Mouse (Mus musculus) stomach, embryonic 15.5 days (tissue): ENCODE measurements around the gene Nlrx1. TPM values are rescaled to one million over a fixed set of nuclear protein-coding genes. Genes with fewer than 3 reads are reported as not detected.
A peak's percentile ranks its signal among the peaks of the same experiment; 100 is the strongest.

Source experiments
- ATAC-seq: fragments of 200-750 bp; cut with Nextera tagmentation; 2 replicates; pipeline ENCODE4 v1.8.0; 2017; ENCODE audit warnings: low read depth, moderate number of reproducible peaks, moderate TSS enrichment; ENCODE audit not compliant: insufficient read depth, low FRiP score
- H3K27ac ChIP-seq: fragments of 300-500 bp; sonication (generic); 2 replicates; pipeline ENCODE4 v1.5.1; 2015; ENCODE audit warnings: mild to moderate bottlenecking, inconsistent platforms
- H3K27me3 ChIP-seq: fragments of 300-500 bp; sonication (generic); replicated peaks from 2 replicates; pipeline ENCODE4 v1.6.1; 2015; ENCODE audit warnings: inconsistent platforms
- H3K36me3 ChIP-seq: fragments of 300-500 bp; sonication (generic); 2 replicates; pipeline ENCODE4 v1.6.1; 2015; ENCODE audit warnings: inconsistent platforms
- H3K4me1 ChIP-seq: fragments of 300-500 bp; sonication (generic); 2 replicates; pipeline ENCODE4 v1.6.1; 2015; ENCODE audit warnings: inconsistent platforms
- H3K4me2 ChIP-seq: fragments of 300-500 bp; sonication (generic); 2 replicates; pipeline ENCODE4 v1.6.1; 2015; ENCODE audit warnings: mild to moderate bottlenecking, inconsistent platforms
- H3K4me3 ChIP-seq: fragments of 300-500 bp; sonication (generic); replicated peaks from 2 replicates; pipeline ENCODE4 v1.5.1; 2015; ENCODE audit warnings: inconsistent platforms
- H3K9ac ChIP-seq: fragments of 300-500 bp; sonication (generic); 2 replicates; pipeline ENCODE4 v1.6.1; 2015; ENCODE audit warnings: inconsistent platforms
- H3K9me3 ChIP-seq: fragments of 300-500 bp; sonication (generic); 2 replicates; pipeline ENCODE4 v1.6.1; 2016; ENCODE audit warnings: inconsistent platforms
- WGBS: fragments of 180-500 bp; shearing (Covaris S2); methylation state at CpG from one replicate; pipeline ENCODE4 v1.1.7; 2015; 5-methylcytosine and 5-hydroxymethylcytosine counted together
- polyA plus RNA-seq: library from polyadenylated mRNA; unstranded; fragments of >200 nt; fragmentation: Nextera tagmentation; extraction: Ambion mirVana; gene quantifications from 2 replicates; pipeline ENCODE4 v1.2.1, GENCODE M21; 2015

Gene Nlrx1
- polyA plus RNA-seq, 1 experiment from 2014 or later, result 8.9 TPM

GRCm38 (mm10) chr9:44247907-44248306, 20.5 kb downstream of the Nlrx1 start:
- 70% methylated on average over 6 of the region's 6 CpGs for WGBS
- H3K27me3 ChIP-seq, result no peaks in the 10 kb centered on the region
- no peaks in the 10 kb centered on the region for H3K9me3 ChIP-seq
- no peak overlapping the region for H3K27ac ChIP-seq
- no peak overlapping the region for H3K4me2 ChIP-seq
- H3K9ac ChIP-seq, result no peak overlapping the region
- H3K4me3 ChIP-seq, result no peak overlapping the region
- no peaks in the 10 kb centered on the region for H3K4me1 ChIP-seq
- ATAC-seq, result no peak
- H3K36me3 ChIP-seq, result no peaks in the 10 kb centered on the region

DNA sequence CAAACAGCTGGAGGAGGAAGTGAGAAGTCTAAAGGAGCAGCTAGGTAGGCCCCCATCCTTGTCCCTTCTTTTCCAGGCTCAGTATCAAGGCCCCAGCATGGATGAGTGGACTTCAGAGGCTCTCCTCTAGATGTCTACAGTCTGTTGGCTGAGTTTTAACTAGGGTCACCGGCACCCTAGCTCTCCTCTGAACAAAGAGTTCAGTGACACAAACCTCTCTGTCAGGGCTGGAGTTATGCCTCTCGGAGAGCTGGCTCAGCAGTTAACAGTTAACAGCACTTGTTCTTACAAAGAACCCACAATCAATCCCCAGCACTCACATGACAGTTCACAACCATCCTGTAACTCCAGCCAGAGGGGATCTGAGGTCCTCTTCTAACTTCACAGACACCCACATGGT, 24.8 kb downstream of the Nlrx1 start:
- Histone ChIP-seq H3K27ac (no peak overlapping the region), H3K9ac (no peak overlapping the region), H3K4me3 (no peak overlapping the region), H3K9me3 (no peaks in the 10 kb centered on the region), H3K4me1 (no peaks in the 10 kb centered on the region; the same call in 1 of the 2 replicates), H3K4me2 (no peak overlapping the region), H3K36me3 (no peaks in the 10 kb centered on the region), H3K27me3 (0 out of 2 replicates have a peak, but pooled peaks cover 3% of the 10 kb centered on the region)
- ATAC-seq, result no peak
- 67% methylated on average over 2 of the region's 2 CpGs for whole genome bisulfite sequencing

DNA sequence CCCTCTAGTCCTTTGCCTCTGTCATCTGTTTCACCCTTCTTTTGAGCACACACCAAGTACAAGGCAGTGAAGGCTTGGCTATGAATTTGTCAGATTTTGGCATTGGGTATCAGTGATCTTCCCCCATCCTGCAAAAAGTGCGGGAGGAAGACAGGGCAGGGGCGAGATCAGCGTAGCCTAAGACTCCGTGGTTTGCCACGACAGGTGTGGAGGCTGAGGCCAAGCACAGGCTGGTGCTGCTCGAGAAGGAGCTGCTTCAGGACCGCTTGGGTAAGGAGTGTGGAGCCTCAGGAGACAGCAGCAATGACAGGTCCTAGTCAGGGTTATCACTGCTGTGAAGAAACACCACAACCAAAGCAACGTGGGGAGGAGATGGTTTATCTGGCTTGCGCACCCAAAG, 27.0 kb downstream of the Nlrx1 start:
- ATAC-seq, result no peak
- no peak overlapping the region for H3K27ac ChIP-seq
- 0 out of 2 replicates have a peak, but pooled peaks cover 3% of the 10 kb centered on the region for H3K27me3 ChIP-seq
- H3K4me1 ChIP-seq, result no peaks in the 10 kb centered on the region; the same call in 1 of the 2 replicates
- WGBS, result 64% methylated on average over 9 of the region's 9 CpGs
- H3K9me3 ChIP-seq, result no peaks in the 10 kb centered on the region
- H3K4me2 ChIP-seq, result no peak overlapping the region
- no peaks in the 10 kb centered on the region for H3K36me3 ChIP-seq
- H3K9ac ChIP-seq, result no peak overlapping the region
- no peak overlapping the region for H3K4me3 ChIP-seq

DNA sequence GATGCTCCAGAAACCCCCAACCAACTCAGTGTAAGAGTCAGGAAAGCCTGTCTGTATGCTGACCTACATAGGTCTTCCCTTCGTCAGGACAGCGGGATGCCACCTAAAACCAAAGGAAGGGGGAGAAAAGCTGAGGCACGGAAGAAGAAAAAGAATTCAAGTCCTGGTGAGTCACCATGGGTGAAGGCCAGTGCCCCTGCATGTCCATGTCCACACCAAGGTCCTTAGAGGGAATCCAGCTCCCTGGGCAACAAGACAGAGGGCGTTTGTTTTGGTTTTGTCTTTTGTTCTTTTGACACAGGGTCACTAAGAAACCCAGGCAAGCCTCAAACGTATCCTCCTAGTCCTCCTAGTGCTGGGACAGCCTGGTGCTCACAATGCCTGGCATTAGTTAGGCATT, 27.5 kb downstream of the Nlrx1 start:
- WGBS, result 59% methylated on average over 5 of the region's 5 CpGs

DNA sequence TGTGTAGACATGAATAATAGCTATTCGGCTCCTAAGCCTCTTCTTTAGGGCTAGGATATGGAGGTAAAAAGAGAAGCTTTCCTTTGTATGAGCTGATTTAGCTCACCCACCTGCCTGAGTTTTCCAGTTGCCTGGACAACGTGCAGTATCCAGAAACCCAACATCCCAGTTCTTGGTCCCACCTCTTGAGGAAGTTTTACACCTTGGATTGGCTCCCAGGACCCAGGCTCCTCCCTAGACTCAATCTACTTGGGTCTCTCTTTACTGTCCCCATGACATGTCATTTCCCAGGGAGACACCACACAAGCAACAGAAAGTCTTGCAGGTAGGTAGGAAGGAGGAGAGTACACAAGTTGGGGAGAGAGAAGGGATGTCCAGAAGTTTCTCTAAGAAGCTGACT, 28.0 kb downstream of the Nlrx1 start, which contains the start of gene Ccdc153:
Gene Ccdc153 (plus strand): TSS at position 278 of the 400 bp plus-strand sequence.
- Histone ChIP-seq H3K27me3 (0 out of 2 replicates have a peak, but pooled peaks cover 3% of the 10 kb centered on the region), H3K9ac (no peak within 1 kb of the TSS), H3K4me1 (no peaks in the 10 kb centered on the region; the same call in 1 of the 2 replicates), H3K36me3 (no peaks in the 10 kb centered on the region), H3K27ac (no peak within 1 kb of the TSS), H3K4me3 (no peak within 1 kb of the TSS), H3K9me3 (no peaks in the 10 kb centered on the region), H3K4me2 (no peak within 1 kb of the TSS)
- WGBS, result 43% methylated on average over 2 of the region's 2 CpGs
- ATAC-seq, result no peak

More for the DNA sequence above, 27.5 kb downstream of the Nlrx1 start:
- Histone ChIP-seq H3K4me2 (no peak overlapping the region), H3K4me1 (no peaks in the 10 kb centered on the region; the same call in 1 of the 2 replicates), H3K27me3 (0 out of 2 replicates have a peak, but pooled peaks cover 3% of the 10 kb centered on the region), H3K9ac (no peak overlapping the region), H3K27ac (no peak overlapping the region), H3K9me3 (no peaks in the 10 kb centered on the region), H3K4me3 (no peak overlapping the region), H3K36me3 (no peaks in the 10 kb centered on the region)
- no peak for ATAC-seq

GRCm38 (mm10) chr9:44239447-44239846, 29.0 kb downstream of the Nlrx1 start:
- Histone ChIP-seq H3K36me3 (no peaks in the 10 kb centered on the region), H3K27me3 (0 out of 2 replicates have a peak, but pooled peaks cover 3% of the 10 kb centered on the region), H3K4me1 (no peaks in the 10 kb centered on the region; the same call in 1 of the 2 replicates), H3K27ac (no peak overlapping the region), H3K4me3 (no peak overlapping the region), H3K4me2 (no peak overlapping the region), H3K9me3 (no peaks in the 10 kb centered on the region), H3K9ac (no peak overlapping the region)
- WGBS, result 12% methylated on average over 5 of the region's 5 CpGs
- no peak for ATAC-seq

- 0 out of 2 replicates have a peak, but pooled peaks cover 3% of the 10 kb centered on the region for H3K27me3 ChIP-seq
Measured at GRCm38 (mm10) chr9:44238501-44239190, 29.8 kb downstream of the Nlrx1 start.

DNA sequence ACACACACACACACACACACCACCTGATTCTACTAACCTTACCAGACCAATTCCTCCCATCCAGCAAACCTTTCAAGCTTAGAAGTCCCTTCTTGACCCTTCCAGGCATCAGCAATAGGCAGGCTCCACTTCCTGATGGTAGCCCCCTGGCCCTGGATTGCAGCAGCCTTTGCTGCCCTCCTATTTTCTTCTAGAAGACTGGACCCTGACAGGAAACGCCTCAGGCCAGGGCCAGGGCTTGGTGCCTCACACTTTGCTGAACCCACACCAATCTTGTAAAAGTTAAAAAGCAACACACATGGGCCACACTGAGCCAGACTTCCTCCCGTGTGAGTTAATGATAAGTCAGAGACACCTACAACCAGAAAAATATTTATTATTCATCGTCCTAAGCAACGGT, 31.3 kb downstream of the Nlrx1 start:
- no peaks in the 10 kb centered on the region for H3K9me3 ChIP-seq
- H3K4me2 ChIP-seq, result no peak overlapping the region
- 0 out of 2 replicates have a peak, but pooled peaks cover 3% of the 10 kb centered on the region for H3K27me3 ChIP-seq
- H3K4me3 ChIP-seq, result no peak overlapping the region
- no peak for ATAC-seq
- H3K4me1 ChIP-seq, result peaks cover 3% of the 10 kb centered on the region; the same call in 1 of the 2 replicates
- no peak overlapping the region for H3K9ac ChIP-seq
- WGBS, result 74% methylated on average over 4 of the region's 4 CpGs
- no peaks in the 10 kb centered on the region for H3K36me3 ChIP-seq
- no peak overlapping the region for H3K27ac ChIP-seq

More at GRCm38 (mm10) chr9:44238501-44239190, 29.8 kb downstream of the Nlrx1 start:
- Histone ChIP-seq H3K36me3 (no peaks in the 10 kb centered on the region), H3K27ac (no peak overlapping the region), H3K4me2 (no peak overlapping the region), H3K9ac (no peak overlapping the region), H3K4me1 (no peaks in the 10 kb centered on the region; the same call in 1 of the 2 replicates), H3K4me3 (no peak overlapping the region), H3K9me3 (no peaks in the 10 kb centered on the region)
- WGBS, result 82% methylated on average over 17 of the region's 17 CpGs
- no peak for ATAC-seq

DNA sequence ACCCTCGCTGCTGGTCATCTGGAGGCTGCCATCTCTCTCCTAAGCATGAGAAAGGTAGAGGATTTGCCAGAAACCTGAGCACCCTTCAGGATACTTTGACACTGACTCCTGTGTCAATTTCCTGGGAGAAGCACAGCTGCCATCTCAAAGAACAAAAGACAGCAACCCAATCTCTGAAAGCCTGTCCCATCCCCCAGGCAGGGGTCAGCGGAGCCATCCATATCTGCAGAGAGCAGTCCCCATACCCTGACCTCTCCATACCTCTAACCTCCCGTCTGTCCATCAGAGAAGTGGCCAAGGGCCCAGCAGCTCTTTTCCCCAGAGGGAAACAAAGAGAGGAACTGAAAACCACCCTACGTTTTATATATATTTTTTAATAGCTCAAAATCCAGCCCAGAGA, 31.8 kb downstream of the Nlrx1 start:
- Histone ChIP-seq H3K4me1 (peaks cover 9% of the 10 kb centered on the region), H3K4me3 (no peak overlapping the region), H3K27ac (no peak overlapping the region), H3K4me2 (no peak overlapping the region), H3K9me3 (no peaks in the 10 kb centered on the region), H3K9ac (no peak overlapping the region), H3K36me3 (no peaks in the 10 kb centered on the region), H3K27me3 (0 out of 2 replicates have a peak, but pooled peaks cover 3% of the 10 kb centered on the region)
- ATAC-seq, result no peak
- 52% methylated on average over 4 of the region's 4 CpGs for WGBS

DNA sequence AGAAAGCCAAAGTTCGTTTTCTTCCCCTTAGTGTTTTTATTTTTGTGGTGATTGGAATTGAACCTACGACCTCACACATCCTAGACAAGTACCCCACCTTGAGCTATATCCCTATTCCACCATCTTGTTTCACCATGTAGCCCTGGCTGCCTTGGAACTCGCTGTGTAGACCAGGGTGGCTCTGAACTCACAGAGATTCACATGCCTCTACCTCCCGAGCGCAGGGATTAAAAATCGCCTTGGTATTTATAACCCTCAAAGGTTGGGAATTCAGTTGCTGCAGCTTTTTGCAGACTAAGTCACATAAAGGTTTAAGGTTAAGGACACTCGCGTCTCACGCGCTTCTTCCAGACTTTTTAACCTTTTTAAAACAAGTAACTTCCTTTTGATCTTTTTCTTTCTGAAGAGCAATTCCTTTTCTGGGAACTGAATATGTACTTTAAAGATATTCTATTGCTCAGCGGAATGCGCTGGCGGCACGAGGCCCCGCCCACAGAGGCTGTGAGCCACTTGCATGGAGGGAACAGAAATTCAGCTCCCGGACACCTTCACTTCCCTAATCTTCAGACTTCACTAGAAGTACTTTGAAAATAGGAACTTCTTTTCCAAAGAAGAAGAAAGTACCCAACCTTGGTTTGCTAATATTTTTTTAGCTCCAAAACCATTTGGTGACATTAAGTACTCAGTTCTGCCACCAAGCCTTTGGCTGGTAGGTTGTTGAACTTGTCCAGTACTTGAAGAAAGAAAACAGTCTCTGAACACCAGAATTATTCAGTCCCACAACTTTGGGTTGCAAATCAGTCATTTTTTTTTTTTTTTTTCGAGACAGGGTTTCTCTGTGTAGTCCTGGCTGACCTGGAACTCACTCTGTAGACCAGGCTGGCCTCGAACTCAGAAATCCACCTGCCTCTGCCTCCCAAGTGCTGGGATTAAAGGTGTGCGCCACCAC, 33.6 kb downstream of the Nlrx1 start:
- Histone ChIP-seq H3K4me3 (peak overlapping the region; percentile 56), H3K9ac (no peak overlapping the region), H3K4me1 (peaks cover 15% of the 10 kb centered on the region), H3K27me3 (no peaks in the 10 kb centered on the region), H3K9me3 (no peaks in the 10 kb centered on the region), H3K36me3 (no peaks in the 10 kb centered on the region), H3K27ac (peak overlapping the region; percentile 78; the same call in 1 of the 2 replicates), H3K4me2 (peak overlapping the region; percentile 57)
- no peak for ATAC-seq
- WGBS, result 19% methylated on average over 19 of the region's 19 CpGs

- Histone ChIP-seq H3K4me1 (peaks cover 15% of the 10 kb centered on the region; the same call in 1 of the 2 replicates), H3K27ac (peak within 1 kb of the TSS; percentile 86), H3K9me3 (no peaks in the 10 kb centered on the region), H3K27me3 (no peaks in the 10 kb centered on the region), H3K4me3 (peak within 1 kb of the TSS; percentile 56), H3K4me2 (peak within 1 kb of the TSS; percentile 65), H3K36me3 (no peaks in the 10 kb centered on the region), H3K9ac (peak within 1 kb of the TSS; percentile 56)
- WGBS, result under 1% methylated on average over 74 of the region's 76 CpGs
- ATAC-seq, result peak; percentile 94
Measured at GRCm38 (mm10) chr9:44233802-44234478, 34.5 kb downstream of the Nlrx1 start, which contains the start of gene Cbl. Cbl (minus strand) TSS chr9:44234049.
